ENCODE assay signal across 22 mouse cellular contexts in the genomic region with DNA sequence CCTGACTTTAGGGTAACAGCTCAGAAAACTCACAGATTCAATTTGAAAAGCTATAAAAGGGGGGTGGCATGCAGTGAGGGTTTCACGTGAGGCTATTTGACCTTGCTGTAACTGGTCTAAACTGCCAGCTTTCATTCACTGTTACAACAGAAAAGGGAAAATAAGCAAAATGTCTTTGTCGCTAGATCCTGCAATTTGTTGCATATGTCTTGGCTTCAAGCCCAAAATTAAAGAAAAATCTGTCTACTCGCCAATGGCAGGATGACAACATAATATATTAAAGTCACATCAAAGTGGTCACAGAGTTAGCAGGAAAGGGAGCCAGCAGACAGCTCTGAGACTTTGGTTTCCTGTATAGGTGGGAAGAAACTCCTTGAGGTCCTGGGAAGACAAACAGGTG. TPM values are rescaled to one million over a fixed set of nuclear protein-coding genes. Genes with fewer than 3 reads are reported as not detected.
DNase-seq lines count a peak whose midpoint lies in the region; ATAC-seq lines count a peak whose summit lies in the region.
"Had no signal": no experiment of that assay in that cellular context is flagged by ENCODE, and none has a peak within 500 bp of the region (broad histone marks: within the 10 kb centered on the region; RNA-seq: fewer than 3 reads in every experiment).

No protein-coding gene starts in this region.

- no peaks in the 10 kb centered on the region for H3K9me3 ChIP-seq in hindbrain, embryonic 10.5 days
- no peaks in the 10 kb centered on the region for H3K9me3 ChIP-seq in hindbrain, embryonic 11.5 days (ENCODE audit: control insufficient read depth, low read length)
- H3K9me3 ChIP-seq in lung, embryonic 15.5 days = no peaks in the 10 kb centered on the region
- H3K9me3 ChIP-seq in limb, embryonic 15.5 days = no peaks in the 10 kb centered on the region
- H3K9me3 ChIP-seq: embryonic facial prominence, embryonic 15.5 days; forebrain, embryonic 10.5 days had no signal

- H3K4me3 ChIP-seq in hindbrain, embryonic 10.5 days = no peak overlapping the region
- no peak overlapping the region for H3K4me3 ChIP-seq in hindbrain, embryonic 11.5 days (ENCODE audit: low read depth, low read length)
- H3K4me3 ChIP-seq in lung, embryonic 15.5 days = no peak overlapping the region
- H3K4me3 ChIP-seq in limb, embryonic 15.5 days = no peak overlapping the region
- H3K4me3 ChIP-seq: embryonic facial prominence, embryonic 15.5 days; forebrain, embryonic 10.5 days had no signal

- H3K27me3 ChIP-seq in hindbrain, embryonic 10.5 days (ENCODE audit: insufficient read depth, poor library complexity, severe bottlenecking) = no peaks in the 10 kb centered on the region
- H3K27me3 ChIP-seq in hindbrain, embryonic 11.5 days (ENCODE audit: control insufficient read depth, insufficient read depth, low read length) = no peaks in the 10 kb centered on the region
- no peaks in the 10 kb centered on the region for H3K27me3 ChIP-seq in lung, embryonic 15.5 days
- no peaks in the 10 kb centered on the region for H3K27me3 ChIP-seq in limb, embryonic 15.5 days
- H3K27me3 ChIP-seq: embryonic facial prominence, embryonic 15.5 days had no signal

- H3K4me1 ChIP-seq in hindbrain, embryonic 10.5 days (replicated peaks) = peaks cover 12% of the 10 kb centered on the region
- H3K4me1 ChIP-seq in hindbrain, embryonic 11.5 days (replicated peaks; ENCODE audit: control insufficient read depth, insufficient read depth, low read length) = no peaks in the 10 kb centered on the region
- H3K4me1 ChIP-seq in lung, embryonic 15.5 days = peaks cover 34% of the 10 kb centered on the region
- peaks cover 6% of the 10 kb centered on the region; the same call in 1 of the 2 replicates for H3K4me1 ChIP-seq in limb, embryonic 15.5 days

- no peak for DNase-seq in hindbrain, embryonic 10.5 days (ENCODE audit: low spot score)
- no peak for DNase-seq in hindbrain, embryonic 11.5 days (ENCODE audit: low spot score)
- no peak for DNase-seq in lung, postnatal 25 days (ENCODE audit: low spot score)
- peak; percentile 55 for DNase-seq in adipocyte (ENCODE audit: low spot score)
- DNase-seq in urinary bladder, adult 2 months (ENCODE audit: low spot score) = no peak
- DNase-seq: adrenal gland, postnatal 14 days; cerebellum, adult 11-12 months; cerebellum, postnatal 14 days; gastrocnemius, postnatal 14 days; heart, postnatal 14 days; kidney, postnatal 10 days; lung, adult 2 months; retina, postnatal 1 day; right cerebral cortex, postnatal 4 days; thymus, adult 2 months had no signal

- no peak overlapping the region for H3K4me2 ChIP-seq in hindbrain, embryonic 11.5 days (replicated peaks; ENCODE audit: low read depth, low read length)
- H3K4me2 ChIP-seq in lung, embryonic 15.5 days = no peak overlapping the region
- no peak overlapping the region for H3K4me2 ChIP-seq in limb, embryonic 15.5 days
- H3K4me2 ChIP-seq: embryonic facial prominence, embryonic 15.5 days; hindbrain, embryonic 14.5 days; liver, embryonic 11.5 days had no signal

- H3K27ac ChIP-seq in hindbrain, embryonic 10.5 days = 0 out of 2 replicates have a peak overlapping the region, but pooled peaks have one; percentile 62
- no peak overlapping the region for H3K27ac ChIP-seq in hindbrain, embryonic 11.5 days (ENCODE audit: low read depth, low read length)
- peak overlapping the region; percentile 70 for H3K27ac ChIP-seq in lung, embryonic 15.5 days
- H3K27ac ChIP-seq in limb, embryonic 15.5 days = 0 out of 2 replicates have a peak overlapping the region, but pooled peaks have one; percentile 8
- H3K27ac ChIP-seq: embryonic facial prominence, embryonic 15.5 days; forebrain, embryonic 10.5 days; hindbrain, embryonic 14.5 days had no signal

- 53% methylated on average over 3 of the region's 3 CpGs for WGBS in hindbrain, embryonic 10.5 days
- 52% methylated on average over 3 of the region's 3 CpGs for WGBS in hindbrain, embryonic 11.5 days
- 19% methylated on average over 3 of the region's 3 CpGs for WGBS in lung, embryonic 15.5 days
- 13% methylated on average over 3 of the region's 3 CpGs for WGBS in limb, embryonic 15.5 days

- ATAC-seq in hindbrain, embryonic 11.5 days (ENCODE audit: low FRiP score) = no peak
- peak; percentile 35; the same call in 1 of the 2 replicates for ATAC-seq in lung, embryonic 15.5 days (ENCODE audit: borderline replicate concordance, extremely low read depth, low FRiP score, low TSS enrichment)
- no peak for ATAC-seq in limb, embryonic 15.5 days (ENCODE audit: insufficient number of reproducible peaks, low FRiP score, low TSS enrichment, low read depth)
- ATAC-seq: activated CD4-positive, CD25-positive, alpha-beta regulatory T cell, adult 4 months had no signal

- H3K36me3 ChIP-seq in hindbrain, embryonic 10.5 days = no peaks in the 10 kb centered on the region
- H3K36me3 ChIP-seq in hindbrain, embryonic 11.5 days (ENCODE audit: control insufficient read depth, insufficient read depth, low read length) = no peaks in the 10 kb centered on the region
- no peaks in the 10 kb centered on the region for H3K36me3 ChIP-seq in lung, embryonic 15.5 days
- H3K36me3 ChIP-seq in limb, embryonic 15.5 days = no peaks in the 10 kb centered on the region
- H3K36me3 ChIP-seq: embryonic facial prominence, embryonic 15.5 days; forebrain, embryonic 10.5 days had no signal

- no peak overlapping the region for H3K9ac ChIP-seq in hindbrain, embryonic 11.5 days (ENCODE audit: low read depth, low read length)
- H3K9ac ChIP-seq in lung, embryonic 15.5 days = no peak overlapping the region
- H3K9ac ChIP-seq in limb, embryonic 15.5 days = no peak overlapping the region
- H3K9ac ChIP-seq: embryonic facial prominence, embryonic 15.5 days; hindbrain, embryonic 14.5 days had no signal

RNA-seq across cellular contexts. Expression of a gene that starts 34.2 kb away (rescaled TPM):
- 70.1 and 83.3 TPM in 2 replicates for polyA plus RNA-seq in hindbrain, embryonic 10.5 days (2016; fragmentation: Nextera tagmentation; extraction: Ambion mirVana)
- 80.5 and 82.8 TPM in 2 replicates for polyA plus RNA-seq in hindbrain, embryonic 11.5 days (2014; fragmentation: Nextera tagmentation; extraction: Ambion mirVana)
- polyA plus RNA-seq in lung, embryonic 15.5 days (2015; fragmentation: Nextera tagmentation; extraction: Ambion mirVana) = 67.6 and 69.8 TPM in 2 replicates
- 81.0 and 83.2 TPM in 2 replicates for polyA plus RNA-seq in limb, embryonic 15.5 days (2015; fragmentation: Nextera tagmentation; extraction: Ambion mirVana)
- 52.8 and 58.2 TPM in 2 replicates for polyA plus RNA-seq in urinary bladder, adult 2 months (2012; rRNA removed)

RNA-seq across cellular contexts. Expression of a gene that starts 40.2 kb away (rescaled TPM):
- polyA plus RNA-seq in hindbrain, embryonic 10.5 days (2016; fragmentation: Nextera tagmentation; extraction: Ambion mirVana) = 18.4 and 25.1 TPM in 2 replicates
- polyA plus RNA-seq in hindbrain, embryonic 11.5 days (2014; fragmentation: Nextera tagmentation; extraction: Ambion mirVana) = 22.2 and 25.6 TPM in 2 replicates
- polyA plus RNA-seq in lung, embryonic 15.5 days (2015; fragmentation: Nextera tagmentation; extraction: Ambion mirVana) = 29.0 and 31.2 TPM in 2 replicates
- 35.5 and 39.0 TPM in 2 replicates for polyA plus RNA-seq in limb, embryonic 15.5 days (2015; fragmentation: Nextera tagmentation; extraction: Ambion mirVana)
- 15.9 and 17.6 TPM in 2 replicates for polyA plus RNA-seq in urinary bladder, adult 2 months (2012; rRNA removed)

RNA-seq across cellular contexts. Expression of a gene that starts 49.5 kb away (rescaled TPM):
- polyA plus RNA-seq in hindbrain, embryonic 10.5 days (2016; fragmentation: Nextera tagmentation; extraction: Ambion mirVana) = 49.2 and 77.6 TPM in 2 replicates
- 31.0 and 38.7 TPM in 2 replicates for polyA plus RNA-seq in hindbrain, embryonic 11.5 days (2014; fragmentation: Nextera tagmentation; extraction: Ambion mirVana)
- 8.7 and 9.2 TPM in 2 replicates for polyA plus RNA-seq in lung, embryonic 15.5 days (2015; fragmentation: Nextera tagmentation; extraction: Ambion mirVana)
- polyA plus RNA-seq in limb, embryonic 15.5 days (2015; fragmentation: Nextera tagmentation; extraction: Ambion mirVana) = 15.3 and 17.0 TPM in 2 replicates
- polyA plus RNA-seq in urinary bladder, adult 2 months (2012; rRNA removed) = 11.1 and 15.2 TPM in 2 replicates
